Mouse (Mus musculus) left cerebral cortex, postnatal 14 days (tissue): ENCODE measurements around the gene Fam216b. TPM values are rescaled to one million over a fixed set of nuclear protein-coding genes. Genes with fewer than 3 reads are reported as not detected.

Experiments
- DNase-seq, 2 experiments: peaks; one replicate each; pipeline ENCODE4 v3.0.0; 2021 to 2022; ENCODE audit warnings: low spot score in 2 of 2, mixed read lengths in 1 of 2
- intact Hi-C: fragments of 180-260 bp; cut with DNase I; formaldehyde crosslinking; loops from one replicate; pipeline ENCODE4 v1.15.1; 2025
- total RNA-seq, 2 experiments: library from RNA; stranded (reverse); gene quantifications; 2 replicates each; pipeline ENCODE4 v1.2.3; 2021

Fam216b gene
- total RNA-seq, 2 experiments from 2014 or later, result 0.23 TPM; not detected in 1

DNA sequence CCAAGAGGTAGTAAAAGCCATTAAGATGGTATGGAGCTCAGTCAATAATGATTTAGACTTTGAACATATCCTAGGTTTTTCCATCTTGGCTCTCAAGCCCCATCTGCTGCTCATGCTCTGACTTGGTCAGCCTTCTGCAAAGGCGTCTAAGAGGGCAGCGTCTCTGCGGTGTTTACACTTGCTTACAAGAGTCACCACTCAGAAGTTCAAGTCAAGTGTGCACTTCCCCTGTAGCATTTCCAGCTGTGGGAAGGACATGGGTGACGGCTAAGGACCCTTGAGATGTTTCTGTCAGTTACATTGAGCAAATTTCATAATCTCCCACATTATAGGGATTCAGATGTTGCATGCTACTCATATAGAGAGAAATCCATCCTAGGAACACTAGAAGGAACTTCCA is 40.1 kb downstream of the Fam216b start:
- DNase-seq, result no peak
- intact Hi-C loops, result no loop called here

DNA sequence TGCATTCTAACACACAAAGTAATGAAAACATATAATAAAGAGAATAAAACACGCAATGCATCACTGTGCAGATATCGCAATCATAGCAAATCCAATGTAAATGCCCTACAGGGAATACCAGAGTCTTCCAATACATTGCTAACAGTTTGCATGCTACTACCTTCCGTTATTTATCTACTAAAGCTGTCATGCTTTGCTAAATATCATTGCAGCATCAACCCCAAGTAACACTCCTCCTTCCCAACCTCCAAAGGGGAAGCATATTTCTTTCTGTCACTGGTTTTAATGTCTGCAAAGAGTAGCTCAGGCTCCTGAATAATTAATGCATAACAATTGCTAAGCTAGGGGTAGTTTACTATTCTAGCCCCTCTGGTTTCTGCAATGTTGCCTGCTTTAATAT is 40.5 kb downstream of the Fam216b start:
- intact Hi-C loops, result no loop called here
- DNase-seq, result no peak

DNA sequence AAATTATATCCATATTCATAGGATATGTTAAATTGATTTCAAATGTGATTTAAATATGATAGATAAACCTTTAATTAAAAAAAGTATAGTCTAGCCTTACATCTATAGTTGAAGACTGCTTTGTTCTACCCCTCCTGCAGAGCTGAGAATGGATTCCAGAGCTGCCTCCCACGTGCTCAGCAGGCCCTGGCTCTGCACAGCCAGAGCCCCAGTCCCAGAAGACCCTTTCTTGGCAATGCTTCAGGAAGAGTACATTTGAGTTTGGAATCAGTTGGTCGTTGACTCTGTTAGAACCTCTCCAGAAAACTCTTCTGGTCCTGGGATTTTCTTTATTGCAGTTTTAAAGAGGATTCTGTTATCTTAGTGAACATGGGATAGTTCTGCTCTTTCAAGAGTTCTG is 45.7 kb downstream of the Fam216b start:
- no peak for DNase-seq
- intact Hi-C loops, result no loop called here

DNA sequence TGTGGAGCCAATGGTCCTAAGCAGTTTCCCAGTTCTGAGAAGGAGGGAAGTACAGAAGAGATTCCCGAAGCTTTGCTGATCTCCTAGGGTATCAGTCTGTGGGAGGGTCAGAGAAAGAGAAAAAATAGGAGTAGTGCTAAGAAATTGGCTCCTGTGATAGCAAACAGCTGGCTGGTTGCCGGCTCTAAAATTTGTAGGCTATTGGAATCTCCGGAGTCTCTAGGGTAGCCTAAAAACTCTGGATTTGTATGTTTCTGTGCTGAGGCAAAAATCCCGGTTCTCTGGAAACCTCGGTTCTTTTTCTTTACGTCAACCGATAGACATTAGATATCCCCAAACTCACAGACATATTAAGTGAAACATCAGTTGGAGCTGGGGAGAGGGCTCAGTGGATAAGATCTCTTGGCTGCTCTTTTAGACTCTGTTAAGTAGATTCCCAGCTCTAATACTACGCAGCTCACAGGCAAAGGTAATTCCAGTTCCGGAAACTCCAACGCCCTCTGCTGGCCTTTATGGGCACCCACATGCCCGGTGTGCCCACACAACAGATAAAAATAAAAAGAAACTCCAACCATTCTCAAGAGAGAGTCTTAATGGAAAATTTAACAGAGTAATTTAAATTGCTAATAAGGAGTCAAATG is 46.8 kb downstream of the Fam216b start:
- intact Hi-C loops, result no loop called here

DNA sequence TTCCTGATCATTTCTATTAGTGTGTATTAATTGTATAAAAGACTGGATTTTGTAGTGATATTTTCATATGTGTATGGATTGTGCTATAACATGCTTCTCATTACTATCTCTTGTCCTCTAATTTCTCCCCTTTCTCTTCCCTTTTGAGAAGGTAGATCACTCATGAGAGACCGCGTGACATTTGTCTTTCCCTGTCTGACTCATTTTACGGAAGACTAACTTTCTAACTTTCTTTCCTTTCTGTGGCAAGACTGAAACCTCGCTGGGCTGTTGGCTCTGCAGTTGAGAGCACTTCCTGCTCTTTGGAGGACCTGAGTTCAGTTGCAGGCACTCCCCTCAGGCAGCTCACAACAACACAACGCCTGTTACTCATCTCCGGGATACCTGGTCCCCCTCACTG is 48.2 kb downstream of the Fam216b start:
- intact Hi-C loops, result no loop called here
- DNase-seq, result no peak

More for the DNA sequence above, 46.8 kb downstream of the Fam216b start:
- DNase-seq, result no peak

DNA sequence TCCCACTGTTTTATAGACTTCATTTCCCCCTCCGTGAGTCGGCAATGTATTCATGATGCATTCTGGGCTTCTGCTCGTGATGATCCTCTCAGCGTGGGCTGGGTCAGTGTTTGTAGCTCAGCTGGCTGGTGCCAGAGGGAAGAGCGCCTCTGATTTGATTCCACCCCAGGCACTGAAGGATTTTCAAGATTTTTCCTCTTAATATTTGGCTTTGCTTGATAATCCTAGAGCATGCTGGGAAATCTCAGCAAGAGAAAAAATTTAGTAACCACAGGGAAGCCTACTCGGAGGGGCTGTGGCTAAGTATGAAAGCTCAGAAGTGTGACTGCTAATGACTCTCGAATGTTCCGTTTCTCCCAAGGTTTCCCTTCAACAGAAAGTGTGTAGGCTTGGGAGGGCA is 49.9 kb downstream of the Fam216b start:
- no peak for DNase-seq
- intact Hi-C loops, result no loop called here

Other genes starting within 250 kb of the Fam216b start
- 10 to 100 TPM; 52.2 to 62.3 TPM for gene Dnajc15, start 213.9 kb downstream of the Fam216b start, total RNA-seq
- under 1 TPM; 0.17 to 0.31 TPM for gene Epsti1, start 184.8 kb downstream of the Fam216b start, total RNA-seq
- gene Tnfsf11, start 219.0 kb upstream of the Fam216b start, total RNA-seq, result under 1 TPM in 1 of 2 experiments, not detected in 1; 0.30 TPM